Mouse (Mus musculus) neural tube, embryonic 12.5 days (tissue): ENCODE measurements around the gene Mllt3. TPM values are rescaled to one million over a fixed set of nuclear protein-coding genes. Genes with fewer than 3 reads are reported as not detected.

Experiments used
- ATAC-seq: fragments of 200-750 bp; cut with Nextera tagmentation; 2 replicates; pipeline ENCODE4 v1.8.0; 2017; ENCODE audit warnings: low read depth, mild to moderate bottlenecking, moderate TSS enrichment, moderate library complexity; ENCODE audit not compliant: low FRiP score
- H3K27ac ChIP-seq: fragments of 300-500 bp; sonication (generic); 2 replicates; pipeline ENCODE4 v1.5.1; 2016
- H3K27me3 ChIP-seq: fragments of 300-500 bp; sonication (generic); replicated peaks from 2 replicates; pipeline ENCODE4 v1.6.1; 2016; ENCODE audit warnings: mild to moderate bottlenecking
- H3K36me3 ChIP-seq: fragments of 300-500 bp; sonication (generic); 2 replicates; pipeline ENCODE4 v1.6.1; 2016; ENCODE audit warnings: mild to moderate bottlenecking
- H3K4me1 ChIP-seq: fragments of 300-500 bp; sonication (generic); 2 replicates; pipeline ENCODE4 v1.6.1; 2016
- H3K4me2 ChIP-seq: fragments of 300-500 bp; sonication (generic); replicated peaks from 2 replicates; pipeline ENCODE4 v1.6.1; 2016; ENCODE audit warnings: mild to moderate bottlenecking
- H3K4me3 ChIP-seq: fragments of 300-500 bp; sonication (generic); 2 replicates; pipeline ENCODE4 v1.5.1; 2016
- H3K9ac ChIP-seq: fragments of 300-500 bp; sonication (generic); 2 replicates; pipeline ENCODE4 v1.6.1; 2016; ENCODE audit warnings: mild to moderate bottlenecking
- H3K9me3 ChIP-seq: fragments of 300-500 bp; sonication (generic); 2 replicates; pipeline ENCODE4 v1.6.1; 2016; ENCODE audit warnings: mild to moderate bottlenecking
- WGBS: fragments of 180-500 bp; shearing (Covaris S2); methylation state at CpG from one replicate; pipeline ENCODE4 v1.1.7; 2016; 5-methylcytosine and 5-hydroxymethylcytosine counted together
- polyA plus RNA-seq: library from polyadenylated mRNA; unstranded; fragments of >200 nt; fragmentation: Nextera tagmentation; extraction: Ambion mirVana; gene quantifications from 2 replicates; pipeline ENCODE4 v1.2.1, GENCODE M21; 2016

The Mllt3 gene
- polyA plus RNA-seq, 1 experiment from 2014 or later: 76.3 TPM

- 0 out of 2 replicates have a peak overlapping the region, but pooled peaks have one; percentile 14 for H3K4me2 ChIP-seq
- H3K9ac ChIP-seq: no peak overlapping the region
- no peak for ATAC-seq
- no peaks in the 10 kb centered on the region for H3K9me3 ChIP-seq
- H3K27me3 ChIP-seq: no peaks in the 10 kb centered on the region
- 38% methylated on average over 4 of the region's 4 CpGs for WGBS
- 0 out of 2 replicates have a peak, but pooled peaks cover 2% of the 10 kb centered on the region for H3K36me3 ChIP-seq
- no peak overlapping the region for H3K4me3 ChIP-seq
- H3K27ac ChIP-seq: no peak overlapping the region
- peaks cover 39% of the 10 kb centered on the region for H3K4me1 ChIP-seq
These were observed 21.1 kb downstream of the Mllt3 start for GRCm38 (mm10) chr4:88011870-88012572.

- no peak for ATAC-seq
- H3K27me3 ChIP-seq: no peaks in the 10 kb centered on the region
- H3K9ac ChIP-seq: no peak overlapping the region
- no peaks in the 10 kb centered on the region for H3K9me3 ChIP-seq
- no peak overlapping the region for H3K4me3 ChIP-seq
- H3K4me1 ChIP-seq: peaks cover 32% of the 10 kb centered on the region
- no peak overlapping the region for H3K4me2 ChIP-seq
- 0 out of 2 replicates have a peak, but pooled peaks cover 2% of the 10 kb centered on the region for H3K36me3 ChIP-seq
- 86% methylated on average over 5 of the region's 5 CpGs for WGBS
- H3K27ac ChIP-seq: no peak overlapping the region
These were observed 22.7 kb downstream of the Mllt3 start for GRCm38 (mm10) chr4:88010441-88010840.

- no peaks in the 10 kb centered on the region for H3K27me3 ChIP-seq
- H3K4me2 ChIP-seq: no peak overlapping the region
- no peak overlapping the region for H3K27ac ChIP-seq
- H3K4me3 ChIP-seq: no peak overlapping the region
- no peak for ATAC-seq
- no peaks in the 10 kb centered on the region for H3K9me3 ChIP-seq
- 87% methylated on average over 3 of the region's 3 CpGs for WGBS
- H3K36me3 ChIP-seq: peaks cover 9% of the 10 kb centered on the region
- H3K4me1 ChIP-seq: no peaks in the 10 kb centered on the region
- H3K9ac ChIP-seq: no peak overlapping the region
These were observed 27.4 kb downstream of the Mllt3 start for GRCm38 (mm10) chr4:88005801-88006200.

GRCm38 (mm10) chr4:88003159-88003948 lies 29.8 kb downstream of the Mllt3 start:
- Histone ChIP-seq H3K9me3 (no peaks in the 10 kb centered on the region), H3K4me1 (no peaks in the 10 kb centered on the region), H3K4me2 (no peak overlapping the region), H3K36me3 (peaks cover 11% of the 10 kb centered on the region), H3K27ac (no peak overlapping the region), H3K27me3 (no peaks in the 10 kb centered on the region), H3K9ac (no peak overlapping the region), H3K4me3 (no peak overlapping the region)
- WGBS: 81% methylated on average over 9 of the region's 9 CpGs
- ATAC-seq: no peak

GRCm38 (mm10) chr4:87991710-87992109 lies 41.5 kb downstream of the Mllt3 start:
- Histone ChIP-seq H3K36me3 (no peaks in the 10 kb centered on the region; the same call in 1 of the 2 replicates), H3K4me1 (no peaks in the 10 kb centered on the region), H3K9me3 (no peaks in the 10 kb centered on the region), H3K9ac (no peak overlapping the region), H3K4me2 (no peak overlapping the region), H3K4me3 (no peak overlapping the region), H3K27ac (no peak overlapping the region), H3K27me3 (no peaks in the 10 kb centered on the region)
- WGBS: 89% methylated on average over 5 of the region's 5 CpGs
- no peak for ATAC-seq

- Histone ChIP-seq H3K4me1 (no peaks in the 10 kb centered on the region), H3K36me3 (no peaks in the 10 kb centered on the region; the same call in 1 of the 2 replicates), H3K27ac (no peak overlapping the region), H3K9me3 (no peaks in the 10 kb centered on the region), H3K4me2 (no peak overlapping the region), H3K4me3 (no peak overlapping the region), H3K9ac (no peak overlapping the region), H3K27me3 (no peaks in the 10 kb centered on the region)
- no peak for ATAC-seq
- 84% methylated on average over 5 of the region's 5 CpGs for WGBS
These were observed 42.2 kb downstream of the Mllt3 start for GRCm38 (mm10) chr4:87990940-87991339.

GRCm38 (mm10) chr4:87985281-87985680 lies 47.9 kb downstream of the Mllt3 start:
- H3K27me3 ChIP-seq: no peaks in the 10 kb centered on the region
- no peak overlapping the region for H3K27ac ChIP-seq
- 60% methylated on average over 4 of the region's 4 CpGs for WGBS

GRCm38 (mm10) chr4:87984589-87984988 lies 48.6 kb downstream of the Mllt3 start:
- no peak overlapping the region for H3K27ac ChIP-seq
- no peak overlapping the region for H3K9ac ChIP-seq
- H3K4me1 ChIP-seq: peaks cover 6% of the 10 kb centered on the region; the same call in 1 of the 2 replicates
- no peak overlapping the region for H3K4me2 ChIP-seq
- 27% methylated on average over 3 of the region's 3 CpGs for WGBS
- H3K27me3 ChIP-seq: no peaks in the 10 kb centered on the region
- ATAC-seq: no peak
- H3K9me3 ChIP-seq: no peaks in the 10 kb centered on the region
- H3K4me3 ChIP-seq: no peak overlapping the region
- no peaks in the 10 kb centered on the region for H3K36me3 ChIP-seq

More at GRCm38 (mm10) chr4:87985281-87985680, 47.9 kb downstream of the Mllt3 start:
- Histone ChIP-seq H3K4me1 (peaks cover 6% of the 10 kb centered on the region; the same call in 1 of the 2 replicates), H3K4me2 (no peak overlapping the region), H3K4me3 (no peak overlapping the region), H3K9me3 (no peaks in the 10 kb centered on the region), H3K9ac (no peak overlapping the region), H3K36me3 (no peaks in the 10 kb centered on the region)
- no peak for ATAC-seq

- Histone ChIP-seq H3K9ac (no peak overlapping the region), H3K27me3 (no peaks in the 10 kb centered on the region), H3K27ac (no peak overlapping the region), H3K9me3 (no peaks in the 10 kb centered on the region), H3K4me1 (peaks cover 6% of the 10 kb centered on the region; the same call in 1 of the 2 replicates), H3K4me2 (no peak overlapping the region), H3K36me3 (no peaks in the 10 kb centered on the region), H3K4me3 (no peak overlapping the region)
- no peak for ATAC-seq
- whole genome bisulfite sequencing: 71% methylated on average over 5 of the region's 5 CpGs
These were observed 49.1 kb downstream of the Mllt3 start for GRCm38 (mm10) chr4:87984091-87984490.

- Histone ChIP-seq H3K9ac (no peak overlapping the region), H3K4me1 (peaks cover 15% of the 10 kb centered on the region), H3K9me3 (no peaks in the 10 kb centered on the region), H3K27me3 (no peaks in the 10 kb centered on the region), H3K4me2 (no peak overlapping the region), H3K27ac (no peak overlapping the region), H3K36me3 (no peaks in the 10 kb centered on the region), H3K4me3 (no peak overlapping the region)
- ATAC-seq: no peak
- WGBS: 82% methylated on average over 5 of the region's 5 CpGs
These were observed 50.6 kb downstream of the Mllt3 start for GRCm38 (mm10) chr4:87982578-87982977.

GRCm38 (mm10) chr4:87977820-87978448 lies 55.2 kb downstream of the Mllt3 start:
- no peak for ATAC-seq
- no peaks in the 10 kb centered on the region for H3K9me3 ChIP-seq
- no peaks in the 10 kb centered on the region for H3K27me3 ChIP-seq
- H3K4me1 ChIP-seq: peaks cover 8% of the 10 kb centered on the region
- H3K4me2 ChIP-seq: no peak overlapping the region
- H3K36me3 ChIP-seq: no peaks in the 10 kb centered on the region
- no peak overlapping the region for H3K9ac ChIP-seq
- H3K27ac ChIP-seq: no peak overlapping the region
- H3K4me3 ChIP-seq: no peak overlapping the region
- WGBS: 50% methylated on average over 11 of the region's 11 CpGs

- ATAC-seq: no peak
- Histone ChIP-seq H3K4me3 (no peak overlapping the region), H3K27me3 (no peaks in the 10 kb centered on the region), H3K27ac (no peak overlapping the region), H3K4me2 (no peak overlapping the region), H3K9me3 (no peaks in the 10 kb centered on the region), H3K36me3 (no peaks in the 10 kb centered on the region), H3K4me1 (peaks cover under 1% of the 10 kb centered on the region; the same call in 1 of the 2 replicates), H3K9ac (no peak overlapping the region)
- WGBS: 85% methylated on average over 7 of the region's 7 CpGs
These were observed 67.3 kb downstream of the Mllt3 start for GRCm38 (mm10) chr4:87965836-87966235.
